Mouse (Mus musculus): ENCODE measurements around the gene Adamts5.

Adamts5 gene

GRCm38 (mm10) chr16:85822330-85822916, 79.2 kb downstream of the Adamts5 start:
- no peak for DNase-seq (ENCODE audit: low read depth, low spot score)

DNA sequence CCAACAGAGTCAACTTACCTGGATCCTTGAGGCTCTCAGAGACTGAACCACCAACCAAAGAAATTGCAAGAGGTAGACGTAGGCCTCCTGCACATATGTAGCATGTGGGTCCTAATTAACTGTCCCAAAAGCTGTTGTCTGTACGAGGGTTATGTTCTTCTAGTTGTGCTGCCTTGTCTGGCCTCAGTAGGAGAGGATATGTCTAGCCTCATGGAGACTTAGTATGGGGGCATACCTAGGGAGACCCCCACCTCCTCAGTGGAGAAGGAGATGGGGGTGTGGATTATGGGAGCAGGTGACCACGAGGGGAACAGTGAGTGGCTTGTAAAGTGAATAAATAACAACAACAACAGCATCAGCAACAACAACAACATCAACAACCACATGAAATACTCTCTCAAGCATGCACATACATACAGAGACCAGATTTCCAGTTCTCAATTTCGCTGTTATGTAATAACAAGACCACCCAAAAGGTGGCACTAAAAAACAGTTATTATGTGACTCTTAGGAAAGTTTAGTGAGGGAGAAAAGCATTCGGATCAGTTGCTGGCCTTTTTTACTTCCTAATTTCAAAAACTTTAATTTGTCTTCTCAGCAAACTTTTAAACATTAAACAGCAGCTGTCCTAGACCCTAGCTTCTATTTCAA, 81.7 kb downstream of the Adamts5 start:
- no peak for DNase-seq (ENCODE audit: low read depth, low spot score)

DNA sequence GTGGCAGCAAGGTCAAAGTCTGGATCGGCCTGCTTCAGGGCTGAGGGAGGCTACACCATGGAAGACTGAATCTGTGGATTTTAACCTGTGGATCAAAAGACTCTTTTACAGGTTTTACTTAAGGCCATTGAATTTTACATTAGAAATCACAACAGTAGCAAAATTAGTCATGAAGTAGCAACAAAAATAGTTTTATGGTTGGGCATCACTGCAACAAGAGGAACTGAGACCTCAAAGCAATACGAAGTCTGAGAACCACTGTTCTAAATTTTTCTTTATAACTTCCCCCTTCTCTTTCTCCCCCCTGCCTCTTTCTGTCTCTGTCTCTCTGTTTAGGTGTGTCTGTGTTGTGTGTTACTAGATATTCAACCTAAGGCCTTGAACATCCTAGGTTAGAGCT, 87.5 kb downstream of the Adamts5 start:
- no peak for DNase-seq (ENCODE audit: low read depth, low spot score)

DNA sequence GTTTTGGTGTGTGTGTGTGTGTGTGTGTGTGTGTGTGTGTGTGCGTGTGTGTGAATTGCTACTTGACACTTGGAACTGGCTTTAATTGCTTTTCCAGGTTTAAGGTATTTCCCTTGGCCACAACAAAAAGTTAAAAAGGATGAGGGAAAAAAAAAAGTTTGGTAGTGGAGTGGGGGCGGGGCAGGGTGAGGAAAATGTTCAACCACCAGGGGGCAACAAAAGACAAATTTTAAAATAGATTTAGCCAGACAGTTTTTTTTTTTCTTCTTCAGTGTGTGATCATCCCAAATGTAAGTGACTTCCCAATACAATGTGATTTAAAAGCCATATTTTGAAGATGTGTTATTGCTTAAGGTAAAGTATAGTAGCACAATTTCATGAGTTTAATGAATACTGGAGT, 94.0 kb downstream of the Adamts5 start:
- no peak for DNase-seq (ENCODE audit: low read depth, low spot score)

GRCm38 (mm10) chr16:85807072-85807471, 94.6 kb downstream of the Adamts5 start:
- DNase-seq (ENCODE audit: low read depth, low spot score), result peak; percentile 10
